ENCODE assay signal across 18 mouse cellular contexts in genomic region chr12:110379721-110380120, GRCm38 (mm10).
A peak's percentile ranks its signal among the peaks of the same experiment; 100 is the strongest.
DNase-seq lines count a peak whose midpoint lies in the region; ATAC-seq and TF ChIP-seq lines count a peak whose summit lies in the region.
"Had no signal": no experiment of that assay in that cellular context is flagged by ENCODE, and none has a peak within 500 bp of the region (broad histone marks: within the 10 kb centered on the region; RNA-seq: fewer than 3 reads in every experiment).

No protein-coding gene starts in this region.

- no peak for DNase-seq in hindbrain, embryonic 14.5 days (ENCODE audit: low spot score)
- DNase-seq in hindbrain, postnatal 0 days (ENCODE audit: low spot score) = no peak
- DNase-seq in midbrain, embryonic 11.5 days (ENCODE audit: low spot score, missing footprints) = peak; percentile 56
- no peak for DNase-seq in midbrain, embryonic 10.5 days (ENCODE audit: low spot score)
- DNase-seq in retina, postnatal 1 day = peak; percentile 51
- DNase-seq in retina, embryonic 14.5 days (ENCODE audit: low spot score) = no peak
- DNase-seq: adrenal gland, postnatal 14 days; cerebellum, adult 18-20 months; cerebellum, adult 9-11 months; cerebellum, postnatal 36 days; gastrocnemius, adult 2 months; gastrocnemius, postnatal 25 days; heart, postnatal 10 days; heart, postnatal 4 days had no signal

- TF ChIP-seq CTCF in hindbrain, postnatal 0 days (IDR thresholded peaks at IDR 0.05; ENCODE audit: low read depth) = no peak

- 51% methylated on average over 12 of the region's 12 CpGs for WGBS in hindbrain, embryonic 14.5 days
- WGBS in hindbrain, postnatal 0 days = 46% methylated on average over 12 of the region's 12 CpGs
- 63% methylated on average over 12 of the region's 12 CpGs for WGBS in midbrain, embryonic 11.5 days
- 72% methylated on average over 12 of the region's 12 CpGs for WGBS in midbrain, embryonic 10.5 days

- H3K27me3 ChIP-seq in hindbrain, embryonic 14.5 days (ENCODE audit: control insufficient read depth, insufficient read depth, low read length) = no peaks in the 10 kb centered on the region
- H3K27me3 ChIP-seq in hindbrain, postnatal 0 days (ENCODE audit: insufficient read depth, low read length) = peaks cover 1% of the 10 kb centered on the region; the same call in 1 of the 2 replicates
- peaks cover 1% of the 10 kb centered on the region; the same call in 1 of the 2 replicates for H3K27me3 ChIP-seq in midbrain, embryonic 11.5 days (ENCODE audit: control insufficient read depth, insufficient read depth, low read length)
- H3K27me3 ChIP-seq in midbrain, embryonic 10.5 days (ENCODE audit: low read depth, poor library complexity, severe bottlenecking) = peaks cover 41% of the 10 kb centered on the region

- no peak overlapping the region for H3K9ac ChIP-seq in hindbrain, embryonic 14.5 days
- H3K9ac ChIP-seq in hindbrain, postnatal 0 days (replicated peaks; ENCODE audit: low read length) = no peak overlapping the region
- H3K9ac ChIP-seq in midbrain, embryonic 11.5 days (ENCODE audit: low read length) = no peak overlapping the region
- H3K9ac ChIP-seq: embryonic facial prominence, embryonic 13.5 days; forebrain, embryonic 12.5 days had no signal

- no peaks in the 10 kb centered on the region for H3K9me3 ChIP-seq in hindbrain, embryonic 14.5 days (ENCODE audit: control insufficient read depth, low read length)
- H3K9me3 ChIP-seq in hindbrain, postnatal 0 days (ENCODE audit: low read length) = no peaks in the 10 kb centered on the region
- H3K9me3 ChIP-seq in midbrain, embryonic 11.5 days (ENCODE audit: control insufficient read depth, low read length) = no peaks in the 10 kb centered on the region
- no peaks in the 10 kb centered on the region for H3K9me3 ChIP-seq in midbrain, embryonic 10.5 days (replicated peaks)
- H3K9me3 ChIP-seq: embryonic facial prominence, embryonic 13.5 days; forebrain, embryonic 12.5 days had no signal

- H3K4me2 ChIP-seq in hindbrain, embryonic 14.5 days (replicated peaks) = no peak overlapping the region
- no peak overlapping the region for H3K4me2 ChIP-seq in hindbrain, postnatal 0 days (ENCODE audit: low read depth, low read length)
- H3K4me2 ChIP-seq in midbrain, embryonic 11.5 days = no peak overlapping the region
- H3K4me2 ChIP-seq: embryonic facial prominence, embryonic 13.5 days; forebrain, embryonic 12.5 days had no signal

- no peaks in the 10 kb centered on the region for H3K36me3 ChIP-seq in hindbrain, embryonic 14.5 days (replicated peaks; ENCODE audit: control insufficient read depth, insufficient read depth)
- H3K36me3 ChIP-seq in hindbrain, postnatal 0 days (ENCODE audit: insufficient read depth, low read length) = no peaks in the 10 kb centered on the region
- no peaks in the 10 kb centered on the region for H3K36me3 ChIP-seq in midbrain, embryonic 11.5 days (ENCODE audit: control insufficient read depth, insufficient read depth, low read length)
- no peaks in the 10 kb centered on the region for H3K36me3 ChIP-seq in midbrain, embryonic 10.5 days
- H3K36me3 ChIP-seq: embryonic facial prominence, embryonic 13.5 days; forebrain, embryonic 12.5 days had no signal

- H3K4me3 ChIP-seq in hindbrain, embryonic 14.5 days (replicated peaks; ENCODE audit: low read length) = no peak overlapping the region
- H3K4me3 ChIP-seq in hindbrain, postnatal 0 days (ENCODE audit: low read length) = no peak overlapping the region
- no peak overlapping the region for H3K4me3 ChIP-seq in midbrain, embryonic 11.5 days (ENCODE audit: low read depth, low read length)
- no peak overlapping the region for H3K4me3 ChIP-seq in midbrain, embryonic 10.5 days
- H3K4me3 ChIP-seq: embryonic facial prominence, embryonic 13.5 days; forebrain, embryonic 12.5 days; gastrocnemius, adult 2 months had no signal

- no peak overlapping the region for H3K27ac ChIP-seq in hindbrain, embryonic 14.5 days
- no peak overlapping the region for H3K27ac ChIP-seq in hindbrain, postnatal 0 days
- H3K27ac ChIP-seq in midbrain, embryonic 11.5 days (ENCODE audit: low read depth, low read length) = no peak overlapping the region
- no peak overlapping the region for H3K27ac ChIP-seq in midbrain, embryonic 10.5 days (replicated peaks)
- H3K27ac ChIP-seq: embryonic facial prominence, embryonic 13.5 days; forebrain, embryonic 12.5 days; gastrocnemius, adult 2 months had no signal

- peaks cover 13% of the 10 kb centered on the region for H3K4me1 ChIP-seq in hindbrain, embryonic 14.5 days (replicated peaks; ENCODE audit: control insufficient read depth, insufficient read depth, low read length)
- H3K4me1 ChIP-seq in hindbrain, postnatal 0 days (ENCODE audit: insufficient read depth, low read length) = peaks cover 6% of the 10 kb centered on the region; the same call in 1 of the 2 replicates
- H3K4me1 ChIP-seq in midbrain, embryonic 11.5 days (ENCODE audit: control insufficient read depth, insufficient read depth, low read length) = peaks cover 16% of the 10 kb centered on the region
- H3K4me1 ChIP-seq in midbrain, embryonic 10.5 days = peaks cover 34% of the 10 kb centered on the region

- peak; percentile 58; the same call in 1 of the 2 replicates for ATAC-seq in hindbrain, embryonic 14.5 days (ENCODE audit: low FRiP score)
- ATAC-seq in hindbrain, postnatal 0 days = no peak
- no peak for ATAC-seq in midbrain, embryonic 11.5 days (ENCODE audit: low FRiP score)
- ATAC-seq: activated CD4-positive, CD25-positive, alpha-beta regulatory T cell, adult 4 months; Patski had no signal

Comparison
In these comparisons a context has a peak if more than half of its experiments do, and no peak if none do; other contexts are left out.
1. DNase-seq: peak in midbrain, embryonic 11.5 days (single experiment) and retina, postnatal 1 day (single experiment); none in hindbrain, embryonic 14.5 days (single experiment), hindbrain, postnatal 0 days (single experiment), midbrain, embryonic 10.5 days (single experiment) and retina, embryonic 14.5 days (single experiment).